Mouse (Mus musculus) small intestine, adult 2 months (tissue): ENCODE measurements around the gene C1ql1. TPM values are rescaled to one million over a fixed set of nuclear protein-coding genes. Genes with fewer than 3 reads are reported as not detected.

Experiments
- H3K27ac ChIP-seq: fragments of 200-500 bp; 2 replicates; pipeline ENCODE4 v1.5.1; 2012; ENCODE audit warnings: low read depth, low read length, control low read depth, inconsistent platforms; ENCODE audit not compliant: insufficient read depth
- H3K27me3 ChIP-seq: fragments of 200-500 bp; 2 replicates; pipeline ENCODE4 v1.6.1; 2012; ENCODE audit warnings: mild to moderate bottlenecking, moderate library complexity, low read length, inconsistent platforms; ENCODE audit not compliant: control insufficient read depth, insufficient read depth
- H3K36me3 ChIP-seq: fragments of 200-500 bp; 2 replicates; pipeline ENCODE4 v1.6.1; 2012; ENCODE audit warnings: mild to moderate bottlenecking, low read length, control low read depth, inconsistent platforms; ENCODE audit not compliant: control insufficient read depth, insufficient read depth
- H3K4me1 ChIP-seq: fragments of 200-500 bp; 2 replicates; pipeline ENCODE4 v1.6.1; 2012; ENCODE audit warnings: low read length, inconsistent platforms, mixed read lengths; ENCODE audit not compliant: control insufficient read depth, insufficient read depth, insufficient read length
- H3K4me3 ChIP-seq: fragments of 200-500 bp; 2 replicates; pipeline ENCODE4 v1.5.1; 2012; ENCODE audit warnings: low read depth, mild to moderate bottlenecking, control low read depth, inconsistent platforms, low read length, moderate library complexity
- CTCF ChIP-seq: fragments of 200-500 bp; IDR thresholded peaks from 2 replicates; pipeline ENCODE4 v1.5.1; 2012; ENCODE audit warnings: low read depth, mild to moderate bottlenecking, control low read depth, inconsistent platforms, low read length, moderate library complexity, mixed read lengths; ENCODE audit not compliant: insufficient replicate concordance, insufficient read length; ENCODE audit errors: extremely low read depth
- POLR2A ChIP-seq: fragments of 200-500 bp; IDR thresholded peaks from 2 replicates; pipeline ENCODE4 v1.6.1; 2012; ENCODE audit warnings: low read depth, mild to moderate bottlenecking, control low read depth, inconsistent platforms, low read length, moderate library complexity
- WGBS: fragments of 180-500 bp; shearing (Covaris S2); methylation state at CpG from one replicate; pipeline ENCODE4 v1.1.7; 2018; 5-methylcytosine and 5-hydroxymethylcytosine counted together
- polyA plus RNA-seq: library from polyadenylated mRNA; depleted of rRNA; stranded (reverse); fragments of >200 nt; gene quantifications from 2 replicates; pipeline ENCODE4 v1.2.3, GENCODE M21; 2012; rRNA removed

The C1ql1 gene
- polyA plus RNA-seq: 0.29 and 0.70 TPM in 2 replicates

DNA sequence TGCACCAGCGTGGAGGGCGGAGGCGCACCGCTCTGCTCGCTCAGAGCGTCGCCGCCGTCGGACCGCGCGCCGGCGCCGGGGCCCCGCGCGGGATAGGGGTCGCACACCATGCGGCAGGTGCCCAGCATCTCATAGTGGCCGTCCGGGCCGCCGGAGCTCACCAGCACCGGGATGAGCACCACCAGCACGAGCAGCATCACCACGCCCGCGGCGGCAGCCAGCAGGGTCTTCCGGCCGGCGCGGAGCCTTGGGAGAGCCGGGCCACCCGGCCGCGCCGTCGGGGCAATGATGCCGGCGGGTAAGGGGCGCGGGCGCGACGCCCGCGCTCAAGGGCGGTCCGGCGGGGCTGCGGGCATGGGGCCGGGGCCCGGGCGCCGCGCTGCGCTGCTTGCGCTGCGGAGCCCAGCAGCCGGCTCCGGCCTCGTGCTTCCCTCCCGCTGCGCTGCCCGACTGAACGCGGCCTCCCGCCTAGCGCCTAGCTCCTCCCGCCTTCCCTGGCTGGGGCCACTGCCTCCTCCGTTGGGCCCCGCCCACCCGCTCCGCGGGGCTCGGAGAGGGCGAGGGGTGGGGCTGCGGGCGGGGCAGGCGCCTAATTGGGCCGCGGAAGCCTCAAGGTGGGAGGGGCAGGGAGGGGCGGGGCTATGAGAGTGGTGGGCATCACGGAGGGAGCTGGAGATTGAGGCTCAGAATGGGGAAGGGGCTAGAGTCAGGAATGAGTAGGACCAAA, at the start of gene C1ql1:
TSS of gene C1ql1 (minus strand) at position 424 of the 727 bp plus-strand sequence.
- TF ChIP-seq POLR2A: no peak
- H3K4me3 ChIP-seq: peak within 1 kb of the TSS; percentile 52
- no peaks in the 10 kb centered on the region for H3K36me3 ChIP-seq
- H3K4me1 ChIP-seq: peaks cover 8% of the 10 kb centered on the region
- H3K27ac ChIP-seq: no peak within 1 kb of the TSS
- H3K27me3 ChIP-seq: peaks cover 57% of the 10 kb centered on the region
- WGBS: 2% methylated on average over 86 of the region's 87 CpGs

DNA sequence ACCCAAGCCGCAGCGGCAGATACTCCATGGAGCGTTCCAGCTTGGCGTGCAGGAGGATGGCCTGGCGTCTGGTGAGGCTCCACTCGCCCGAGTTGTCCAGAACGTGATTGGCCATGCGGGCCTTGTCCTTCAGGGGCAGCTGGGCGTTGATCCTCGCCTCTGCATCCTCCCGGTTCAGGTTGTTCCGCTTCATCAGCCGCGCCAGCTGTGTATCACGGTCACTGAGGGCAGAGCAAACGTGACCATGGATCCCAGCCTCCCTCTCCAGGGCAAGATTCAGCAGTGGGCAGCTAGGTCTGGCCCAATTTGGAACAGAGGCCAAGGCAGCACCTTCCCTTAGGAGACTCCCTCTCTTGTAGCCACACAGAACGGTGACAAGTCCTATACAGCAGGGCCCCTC, 48.5 kb upstream of the C1ql1 start:
- peaks cover 4% of the 10 kb centered on the region for H3K4me1 ChIP-seq
- peaks cover 22% of the 10 kb centered on the region for H3K27me3 ChIP-seq
- H3K27ac ChIP-seq: no peak overlapping the region
- no peak overlapping the region for H3K4me3 ChIP-seq
- TF ChIP-seq CTCF (no peak), POLR2A (no peak)
- 91% methylated on average over 18 of the region's 18 CpGs for WGBS
- peaks cover 18% of the 10 kb centered on the region; the same call in 1 of the 2 replicates for H3K36me3 ChIP-seq

DNA sequence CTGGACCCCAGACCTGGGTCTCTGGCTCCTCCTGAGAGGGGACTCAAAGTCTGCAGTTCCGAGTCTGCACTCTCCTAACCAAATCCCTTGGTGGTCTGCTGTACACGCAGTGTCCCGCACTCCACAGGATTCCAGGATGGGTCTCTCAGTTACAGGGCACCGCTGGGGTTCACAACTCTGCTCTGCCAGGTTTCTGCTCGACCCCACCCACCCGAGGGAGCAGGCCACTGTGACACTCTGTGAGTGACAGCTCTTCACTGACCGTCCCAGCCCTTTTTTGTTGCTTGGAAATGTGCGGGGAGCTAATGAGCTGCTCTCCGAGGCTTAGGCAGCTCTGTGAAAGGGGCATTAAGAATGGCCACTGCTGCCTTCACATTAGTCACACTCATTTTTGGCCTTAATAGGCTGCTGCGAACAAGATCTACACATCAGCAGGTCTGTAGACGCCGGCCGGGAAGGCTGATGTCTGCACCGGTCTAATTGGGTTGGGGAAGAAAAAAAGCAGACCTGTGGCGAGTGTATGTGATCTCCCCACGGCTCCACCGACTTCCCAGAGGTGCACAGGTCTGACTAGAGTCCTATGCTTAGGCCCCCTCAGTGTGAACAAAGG, 47.0 kb upstream of the C1ql1 start:
- Histone ChIP-seq H3K27ac (no peak overlapping the region), H3K36me3 (peaks cover 12% of the 10 kb centered on the region; the same call in 1 of the 2 replicates), H3K4me3 (no peak overlapping the region), H3K4me1 (peaks cover 6% of the 10 kb centered on the region), H3K27me3 (peaks cover 34% of the 10 kb centered on the region)
- TF ChIP-seq CTCF (no peak), POLR2A (no peak)
- 75% methylated on average over 17 of the region's 17 CpGs for WGBS

DNA sequence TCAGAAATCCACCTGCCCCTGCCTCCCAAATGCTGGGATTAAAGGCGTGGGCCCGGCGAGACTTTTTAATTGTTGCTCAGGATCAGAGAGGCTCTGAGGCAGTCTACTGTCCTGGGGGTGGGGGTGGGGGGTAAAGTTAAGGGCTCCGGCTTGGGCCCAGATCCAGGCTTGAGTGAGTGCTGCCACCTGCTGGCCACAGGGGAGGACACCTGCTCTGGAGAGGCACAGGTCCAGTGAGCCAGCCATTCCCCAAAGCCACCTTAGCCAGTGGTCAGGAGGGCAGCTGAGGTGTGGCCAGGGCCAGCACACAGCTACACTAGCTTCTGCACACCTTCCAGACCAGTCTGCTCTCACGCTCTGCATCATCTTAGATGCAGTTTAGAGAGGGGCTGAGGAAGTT, 46.5 kb upstream of the C1ql1 start:
- WGBS: 11% methylated on average over 5 of the region's 5 CpGs
- Histone ChIP-seq H3K36me3 (peaks cover 11% of the 10 kb centered on the region; the same call in 1 of the 2 replicates), H3K4me3 (no peak overlapping the region), H3K4me1 (peaks cover 6% of the 10 kb centered on the region), H3K27me3 (peaks cover 35% of the 10 kb centered on the region), H3K27ac (no peak overlapping the region)
- TF ChIP-seq CTCF (peak; percentile 71), POLR2A (no peak)

DNA sequence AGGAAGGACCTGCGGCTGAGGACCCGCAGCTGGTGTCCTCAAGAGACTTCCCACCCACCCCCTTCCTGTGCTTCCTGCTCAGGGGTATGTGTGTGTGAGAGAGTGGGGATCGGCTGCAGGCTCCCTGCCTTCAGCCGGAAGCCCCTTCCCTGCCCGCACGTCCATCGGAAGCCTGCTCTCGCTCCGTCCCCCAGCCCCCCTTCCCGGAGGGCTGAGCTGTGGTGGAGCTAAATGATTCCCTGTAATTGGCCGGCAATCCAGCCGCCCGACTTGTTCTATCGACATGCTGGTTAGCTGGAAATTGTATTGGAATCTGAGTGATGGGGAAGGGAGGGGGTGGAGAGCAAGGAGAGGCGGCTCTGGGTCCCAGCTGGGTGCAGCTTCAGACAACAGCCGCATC, 45.2 kb upstream of the C1ql1 start:
- H3K4me3 ChIP-seq: no peak overlapping the region
- TF ChIP-seq CTCF: no peak
- TF ChIP-seq POLR2A: no peak

DNA sequence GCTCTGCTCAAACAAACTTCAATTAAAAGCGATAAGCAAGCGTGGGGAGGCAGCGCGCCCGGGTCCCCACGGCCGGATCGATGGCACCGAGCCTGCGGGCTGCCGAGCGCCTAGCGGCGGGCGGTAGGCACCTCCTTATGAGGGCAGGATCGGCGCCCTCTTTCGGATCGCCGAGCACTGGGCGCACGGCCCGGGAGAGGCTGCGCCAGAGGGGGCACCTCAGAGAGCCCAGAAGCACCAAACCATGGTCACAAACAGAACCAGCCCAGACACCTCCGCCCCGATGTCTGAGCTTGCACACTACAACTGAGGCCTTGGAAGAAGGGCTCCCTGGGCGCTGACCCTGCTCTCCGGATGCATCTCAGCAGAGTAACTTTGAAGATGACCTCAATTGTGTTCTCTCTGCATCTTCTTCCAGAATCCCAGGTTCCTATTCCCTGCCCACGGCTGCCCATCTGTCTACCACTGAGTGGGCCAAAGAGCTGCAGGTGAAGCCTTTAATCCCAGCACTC, 43.7 kb upstream of the C1ql1 start:
- H3K4me1 ChIP-seq: peaks cover 6% of the 10 kb centered on the region
- 7% methylated on average over 29 of the region's 29 CpGs for WGBS
- TF ChIP-seq CTCF: no peak
- no peak for TF ChIP-seq POLR2A
- no peak overlapping the region for H3K27ac ChIP-seq
- H3K4me3 ChIP-seq: peak overlapping the region; percentile 37
- H3K36me3 ChIP-seq: 0 out of 2 replicates have a peak, but pooled peaks cover 3% of the 10 kb centered on the region
- peaks cover 35% of the 10 kb centered on the region for H3K27me3 ChIP-seq

More for the DNA sequence above, 45.2 kb upstream of the C1ql1 start:
- WGBS: 14% methylated on average over 16 of the region's 16 CpGs
- peaks cover 35% of the 10 kb centered on the region for H3K27me3 ChIP-seq
- H3K27ac ChIP-seq: no peak overlapping the region
- H3K36me3 ChIP-seq: peaks cover 3% of the 10 kb centered on the region; the same call in 1 of the 2 replicates
- peaks cover 6% of the 10 kb centered on the region for H3K4me1 ChIP-seq

DNA sequence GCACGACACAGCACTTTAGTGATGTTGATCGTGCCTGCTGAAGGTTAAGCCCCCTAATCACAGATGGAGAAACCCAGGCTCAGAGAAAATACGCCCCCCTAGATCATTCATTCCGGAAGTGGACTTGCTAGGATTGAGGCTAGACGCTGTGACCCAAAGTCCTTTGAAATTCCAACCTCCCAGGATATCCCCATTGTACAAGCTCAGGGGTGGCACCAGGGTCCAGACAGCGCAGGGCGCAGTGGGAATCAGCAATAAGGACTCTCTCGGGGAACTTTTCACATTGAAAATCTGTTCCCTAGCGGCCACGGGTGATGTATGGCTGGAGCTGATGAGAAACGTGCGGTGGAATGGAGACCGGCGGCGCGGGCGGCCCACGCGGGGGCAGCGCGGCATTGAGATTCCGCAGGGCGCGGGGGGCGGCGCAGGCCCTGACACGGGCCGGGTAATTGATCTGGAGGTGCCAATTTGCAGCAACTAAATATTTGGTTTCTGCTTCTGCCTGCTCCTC, 43.2 kb upstream of the C1ql1 start:
- H3K4me3 ChIP-seq: peak overlapping the region; percentile 37

More for the DNA sequence above, 43.2 kb upstream of the C1ql1 start:
- WGBS: 16% methylated on average over 28 of the region's 28 CpGs
- Histone ChIP-seq H3K27ac (no peak overlapping the region), H3K27me3 (peaks cover 35% of the 10 kb centered on the region), H3K4me1 (peaks cover 6% of the 10 kb centered on the region), H3K36me3 (0 out of 2 replicates have a peak, but pooled peaks cover under 1% of the 10 kb centered on the region)
- TF ChIP-seq POLR2A: no peak
- no peak for TF ChIP-seq CTCF
